Mouse (Mus musculus) intestine, postnatal 0 days (tissue): Measurements from ENCODE around the gene Nat8f7. TPM values are rescaled to one million over a fixed set of nuclear protein-coding genes. Genes with fewer than 3 reads are reported as not detected.
"Not testable (repeated sequence)": the region's sequence is repeated elsewhere in the genome, so short reads cannot be mapped to it uniquely, and the experiment has no call there.

ENCODE experiments used
- ATAC-seq: fragments of 200-750 bp; cut with Nextera tagmentation; 2 replicates; pipeline ENCODE4 v1.8.0; 2017; ENCODE audit warnings: mild to moderate bottlenecking, moderate TSS enrichment, moderate library complexity
- H3K27ac ChIP-seq: fragments of 300-500 bp; sonication (generic); 2 replicates; pipeline ENCODE4 v1.5.1; 2014; ENCODE audit warnings: mild to moderate bottlenecking, low read depth, low read length, moderate library complexity
- H3K27me3 ChIP-seq: fragments of 300-500 bp; sonication (generic); replicated peaks from 2 replicates; pipeline ENCODE4 v1.6.1; 2014; ENCODE audit warnings: low read length, mixed read lengths; ENCODE audit not compliant: control insufficient read depth, insufficient read depth
- H3K36me3 ChIP-seq: fragments of 300-500 bp; sonication (generic); 2 replicates; pipeline ENCODE4 v1.6.1; 2014; ENCODE audit warnings: mild to moderate bottlenecking, moderate library complexity; ENCODE audit not compliant: control insufficient read depth, insufficient read depth
- H3K4me1 ChIP-seq: fragments of 300-500 bp; sonication (generic); replicated peaks from 2 replicates; pipeline ENCODE4 v1.6.1; 2014; ENCODE audit warnings: antibody characterized with exemption, low read length, mixed read lengths; ENCODE audit not compliant: control insufficient read depth, insufficient read depth
- H3K4me2 ChIP-seq: fragments of 300-500 bp; sonication (generic); replicated peaks from 2 replicates; pipeline ENCODE4 v1.6.1; 2014; ENCODE audit warnings: low read depth, mild to moderate bottlenecking, moderate library complexity
- H3K4me3 ChIP-seq: fragments of 300-500 bp; sonication (generic); 2 replicates; pipeline ENCODE4 v1.5.1; 2014; ENCODE audit warnings: low read depth, low read length
- H3K9ac ChIP-seq: fragments of 300-500 bp; sonication (generic); 2 replicates; pipeline ENCODE4 v1.6.1; 2014; ENCODE audit warnings: mild to moderate bottlenecking, low read depth, low read length
- H3K9me3 ChIP-seq: fragments of 300-500 bp; sonication (generic); 2 replicates; pipeline ENCODE4 v1.6.1; 2016; ENCODE audit warnings: mixed run types; ENCODE audit not compliant: control insufficient read depth
- CTCF ChIP-seq: sonication (generic); IDR thresholded peaks from 2 replicates; pipeline ENCODE4 v1.5.1; 2016; ENCODE audit warnings: low read depth, mild to moderate bottlenecking, control low read depth, antibody characterized with exemption, moderate library complexity
- WGBS: fragments of 180-500 bp; shearing (Covaris S2); extraction: QIAGEN DNeasy Blood & Tissue Kit; methylation state at CpG from one replicate; pipeline ENCODE4 v1.1.7; 2014; 5-methylcytosine and 5-hydroxymethylcytosine counted together
- microRNA-seq: library from miRNA; unstranded; fragments of <30 nt; microRNA quantifications from one replicate; pipeline ENCODE4, GENCODE M21; 2016
- polyA plus RNA-seq: library from polyadenylated mRNA; unstranded; fragments of >200 nt; fragmentation: Nextera tagmentation; extraction: Ambion mirVana; gene quantifications from 2 replicates; pipeline ENCODE4 v1.2.1, GENCODE M21; 2015

The Nat8f7 gene
- polyA plus RNA-seq, result 0.38 and 0.40 TPM in 2 replicates

- H3K27ac ChIP-seq, H3K4me3 ChIP-seq, H3K4me1 ChIP-seq, H3K9me3 ChIP-seq, H3K9ac ChIP-seq, H3K4me2 ChIP-seq, ATAC-seq, H3K27me3 ChIP-seq, H3K36me3 ChIP-seq: not testable (repeated sequence)
- peak; percentile 21; the same call in 1 of the 2 replicates for TF ChIP-seq CTCF
- 82% methylated on average over 9 of the region's 10 CpGs for WGBS
Observed at GRCm38 (mm10) chr6:85713105-85713504, at the start of gene Nat8f7. Nat8f7 (minus strand) TSS chr6:85713205.

DNA sequence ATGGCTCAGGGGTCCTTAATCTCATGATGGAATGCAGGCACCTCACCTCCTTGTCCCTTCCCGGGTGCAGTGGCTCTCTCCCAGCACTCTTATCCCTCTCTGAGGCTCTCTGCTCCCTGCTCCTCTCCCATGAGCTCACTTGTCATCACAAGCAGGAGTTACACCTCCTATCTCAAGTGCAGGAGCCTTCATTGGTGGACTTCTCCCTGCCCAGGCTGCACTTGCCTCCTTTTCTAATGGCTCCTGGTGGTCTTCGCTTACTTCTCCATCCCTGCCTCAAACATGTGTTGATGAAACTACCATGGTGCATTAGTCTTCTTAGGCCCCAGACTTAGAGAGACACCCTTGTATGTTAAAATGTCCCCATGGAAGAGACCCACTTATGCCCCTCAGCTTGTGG is 49.7 kb upstream of the Nat8f7 start:
- not testable (repeated sequence) for H3K36me3 ChIP-seq, H3K27me3 ChIP-seq, ATAC-seq, H3K9ac ChIP-seq, H3K4me2 ChIP-seq, H3K4me3 ChIP-seq, H3K9me3 ChIP-seq, H3K27ac ChIP-seq, H3K4me1 ChIP-seq
- WGBS, result 88% methylated on average over 1 of the region's 2 CpGs

DNA sequence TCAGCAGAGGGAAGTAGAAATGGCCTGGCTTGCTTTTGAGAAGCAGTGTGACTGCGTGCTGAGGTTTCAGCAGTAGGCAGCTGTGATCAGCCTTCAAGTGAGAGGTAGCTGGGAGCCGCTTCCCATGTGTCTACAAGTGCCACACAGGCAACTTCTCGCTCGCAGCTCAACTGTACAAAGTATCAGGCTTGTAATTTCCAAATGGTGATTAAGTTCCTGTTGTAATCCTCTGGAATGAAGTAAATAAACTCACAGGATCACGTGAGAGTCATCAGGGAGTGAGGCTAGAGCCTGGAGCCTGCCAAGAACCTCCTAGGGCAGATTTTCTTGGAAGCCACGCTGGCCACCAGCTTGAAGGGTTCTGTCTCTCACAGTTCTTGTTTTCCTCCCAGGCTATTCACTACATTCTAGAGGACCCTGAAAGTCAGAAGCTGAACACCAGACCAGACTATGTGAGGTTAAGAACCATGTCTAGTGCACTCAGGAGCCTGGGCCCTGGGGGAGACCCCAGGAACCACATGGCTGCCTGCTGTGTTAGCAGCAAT is 42.8 kb upstream of the Nat8f7 start:
- H3K4me3 ChIP-seq, H3K27me3 ChIP-seq, H3K9me3 ChIP-seq, H3K4me2 ChIP-seq, H3K36me3 ChIP-seq, H3K4me1 ChIP-seq, H3K27ac ChIP-seq, ATAC-seq, H3K9ac ChIP-seq: not testable (repeated sequence)
- WGBS, result 36% methylated on average over 3 of the region's 6 CpGs

DNA sequence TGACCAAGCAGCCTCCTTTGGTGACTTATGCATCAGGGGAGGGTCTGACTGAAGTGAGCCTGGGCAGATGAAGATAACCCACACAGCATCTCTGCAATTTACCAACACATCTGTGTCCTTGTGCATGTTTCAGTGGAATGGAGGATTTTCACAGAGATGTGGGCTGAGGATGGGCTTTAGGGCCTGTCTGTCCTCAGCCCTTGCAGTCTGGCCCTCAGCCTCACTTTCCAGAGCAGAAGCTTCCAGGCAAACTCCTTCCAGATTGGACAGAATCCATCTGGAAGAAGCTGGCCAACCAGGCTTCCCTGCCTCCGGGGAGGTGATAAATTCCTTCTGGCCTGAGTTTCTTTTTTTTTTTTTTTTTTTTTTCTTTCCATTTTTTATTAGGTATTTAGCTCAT is 3.4 kb downstream of the Nat8f7 start:
- H3K36me3 ChIP-seq, H3K4me2 ChIP-seq, H3K27me3 ChIP-seq, ATAC-seq, H3K9me3 ChIP-seq, H3K27ac ChIP-seq, H3K4me3 ChIP-seq, H3K4me1 ChIP-seq, H3K9ac ChIP-seq: not testable (repeated sequence)
- WGBS, result 75% methylated on average over 1 of the region's 1 CpGs

DNA sequence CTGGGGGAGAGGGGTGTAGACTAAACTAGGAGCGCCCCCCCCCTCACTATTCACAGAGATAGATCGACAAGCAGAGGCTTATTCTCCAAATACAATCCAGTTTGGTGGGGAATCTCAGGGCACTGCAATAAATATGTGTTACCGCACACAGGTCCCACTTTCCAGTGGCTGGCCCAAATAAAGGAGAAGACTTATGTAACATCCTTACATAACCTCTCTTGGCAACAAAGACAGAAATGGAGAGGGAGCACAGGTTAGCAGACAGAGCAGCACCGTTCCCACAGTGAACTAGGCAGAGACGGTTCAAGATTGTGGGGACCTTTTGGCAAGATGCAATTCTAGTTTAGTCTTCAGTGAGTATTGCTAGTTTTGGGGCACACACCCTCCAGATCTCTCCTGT is 3.8 kb downstream of the Nat8f7 start:
- H3K9me3 ChIP-seq, H3K4me2 ChIP-seq, H3K27me3 ChIP-seq, H3K9ac ChIP-seq, H3K27ac ChIP-seq, H3K36me3 ChIP-seq, ATAC-seq, H3K4me3 ChIP-seq, H3K4me1 ChIP-seq: not testable (repeated sequence)
- 88% methylated on average over 4 of the region's 5 CpGs for WGBS

DNA sequence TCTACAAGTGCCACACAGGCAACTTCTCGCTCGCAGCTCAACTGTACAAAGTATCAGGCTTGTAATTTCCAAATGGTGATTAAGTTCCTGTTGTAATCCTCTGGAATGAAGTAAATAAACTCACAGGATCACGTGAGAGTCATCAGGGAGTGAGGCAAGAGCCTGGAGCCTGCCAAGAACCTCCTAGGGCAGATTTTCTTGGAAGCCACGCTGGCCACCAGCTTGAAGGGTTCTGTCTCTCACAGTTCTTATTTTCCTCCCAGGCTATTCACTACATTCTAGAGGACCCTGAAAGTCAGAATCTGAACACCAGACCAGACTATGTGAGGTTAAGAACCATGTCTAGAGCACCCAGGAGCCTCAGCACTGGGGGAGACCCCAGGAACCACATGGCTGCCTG is 11.1 kb downstream of the Nat8f7 start:
- peak; percentile 57 for ATAC-seq
- H3K4me3 ChIP-seq, H3K27ac ChIP-seq, H3K4me2 ChIP-seq, H3K27me3 ChIP-seq, H3K36me3 ChIP-seq, H3K9me3 ChIP-seq, H3K9ac ChIP-seq, H3K4me1 ChIP-seq: not testable (repeated sequence)
- WGBS, result 33% methylated on average over 2 of the region's 4 CpGs

Small RNA genes lying within 50 kb of the gene (microRNA-seq; reads per million reads assigned to microRNA genes)
- gene Gm27317, result not detected

Other genes with a start within 250 kb of the Nat8f7 start
- 0.09 and 0.10 TPM in 2 replicates for gene Fbxo41, start 210.2 kb downstream of the Nat8f7 start, polyA plus RNA-seq
- not detected in 2 replicates for gene Egr4, start 199.6 kb downstream of the Nat8f7 start, polyA plus RNA-seq
- gene Alms1, start 125.7 kb downstream of the Nat8f7 start, polyA plus RNA-seq, result 0.92 and 1.1 TPM in 2 replicates
- gene Nat8f3, start 52.5 kb upstream of the Nat8f7 start, polyA plus RNA-seq, result 0.14 TPM in 1 of 2 replicates, not detected in the other
- gene Nat8f6, start 107.7 kb upstream of the Nat8f7 start, polyA plus RNA-seq, result 0.18 TPM in 1 of 2 replicates, not detected in the other
- gene Nat8f5, start 107.8 kb upstream of the Nat8f7 start, polyA plus RNA-seq, result 7.7 and 10.7 TPM in 2 replicates
- 50.2 and 51.8 TPM in 2 replicates for gene Nat8, start 118.9 kb upstream of the Nat8f7 start, polyA plus RNA-seq
- gene Nat8f2, start 156.0 kb upstream of the Nat8f7 start, polyA plus RNA-seq, result 0.16 and 0.38 TPM in 2 replicates
- 38.7 and 41.4 TPM in 2 replicates for gene Nat8f4, start 191.7 kb upstream of the Nat8f7 start, polyA plus RNA-seq
- 61.3 and 65.1 TPM in 2 replicates for gene Tprkb, start 198.7 kb upstream of the Nat8f7 start, polyA plus RNA-seq
- gene Nat8f1, start 202.5 kb upstream of the Nat8f7 start, polyA plus RNA-seq, result 18.1 and 19.0 TPM in 2 replicates
- gene Dusp11, start 248.5 kb upstream of the Nat8f7 start, polyA plus RNA-seq, result 37.1 and 39.9 TPM in 2 replicates